Mouse (Mus musculus): ENCODE results near the gene Rab42. TPM values are rescaled to one million over a fixed set of nuclear protein-coding genes. Genes with fewer than 3 reads are reported as not detected.
A peak's percentile ranks its signal among the peaks of the same experiment; 100 is the strongest.

Gene Rab42
- total and polyA plus RNA-seq, 2 experiments from 2014 or later: 0.71 to 2.5 TPM

GRCm38 (mm10) chr4:132346661-132347060 is 43.5 kb upstream of the Rab42 start:
- TF ChIP-seq CTCF (IDR thresholded peaks at IDR 0.05; ENCODE audit: low read depth): peak; percentile 22; the same call in 1 of the 2 replicates
- H3K4me1 ChIP-seq (ENCODE audit: insufficient read depth): peaks cover 7% of the 10 kb centered on the region; the same call in 1 of the 2 replicates
- H3K27me3 ChIP-seq (ENCODE audit: insufficient read depth, low read length): no peaks in the 10 kb centered on the region
- ATAC-seq (no peak), DNase-seq (no peak)
- H3K9ac ChIP-seq: no peak overlapping the region
- peaks cover 5% of the 10 kb centered on the region; the same call in 1 of the 2 replicates for H3K36me3 ChIP-seq (ENCODE audit: insufficient read depth)
- H3K27ac ChIP-seq (ENCODE audit: low read depth, low read length): no peak overlapping the region
- H3K9me3 ChIP-seq (ENCODE audit: low read length): no peaks in the 10 kb centered on the region
- H3K4me2 ChIP-seq (ENCODE audit: low read depth): no peak overlapping the region
- WGBS: 50% methylated on average over 3 of the region's 3 CpGs
- no peak overlapping the region for H3K4me3 ChIP-seq (ENCODE audit: low read depth, low read length)

- H3K27ac ChIP-seq (ENCODE audit: low read depth, low read length): no peak overlapping the region
- H3K4me2 ChIP-seq (ENCODE audit: low read depth): no peak overlapping the region
- H3K36me3 ChIP-seq (ENCODE audit: insufficient read depth): peaks cover 5% of the 10 kb centered on the region; the same call in 1 of the 2 replicates
- peaks cover 5% of the 10 kb centered on the region; the same call in 1 of the 2 replicates for H3K4me1 ChIP-seq (ENCODE audit: insufficient read depth)
- no peak overlapping the region for H3K4me3 ChIP-seq (ENCODE audit: low read depth, low read length)
- no peak for TF ChIP-seq CTCF (IDR thresholded peaks at IDR 0.05; ENCODE audit: low read depth)
- no peaks in the 10 kb centered on the region for H3K9me3 ChIP-seq (ENCODE audit: low read length)
- WGBS: 86% methylated on average over 4 of the region's 4 CpGs
- no peaks in the 10 kb centered on the region for H3K27me3 ChIP-seq (ENCODE audit: insufficient read depth, low read length)
- no peak for DNase-seq
- no peak overlapping the region for H3K9ac ChIP-seq
- ATAC-seq: no peak
Measured at GRCm38 (mm10) chr4:132346261-132346660, 43.1 kb upstream of the Rab42 start.

- no peak for DNase-seq
- H3K27ac ChIP-seq (ENCODE audit: low read depth, low read length): no peak overlapping the region
- H3K9me3 ChIP-seq (ENCODE audit: low read length): no peaks in the 10 kb centered on the region
- no peak for TF ChIP-seq CTCF (IDR thresholded peaks at IDR 0.05; ENCODE audit: low read depth)
- no peaks in the 10 kb centered on the region for H3K27me3 ChIP-seq (ENCODE audit: insufficient read depth, low read length)
- peaks cover 5% of the 10 kb centered on the region; the same call in 1 of the 2 replicates for H3K4me1 ChIP-seq (ENCODE audit: insufficient read depth)
- ATAC-seq: no peak
- H3K9ac ChIP-seq: peak overlapping the region; percentile 78
- 0 out of 2 replicates have a peak, but pooled peaks cover 2% of the 10 kb centered on the region for H3K36me3 ChIP-seq (ENCODE audit: insufficient read depth)
- peak overlapping the region; percentile 95 for H3K4me2 ChIP-seq (ENCODE audit: low read depth)
- 49% methylated on average over 5 of the region's 5 CpGs for WGBS
- H3K4me3 ChIP-seq (ENCODE audit: low read depth, low read length): peak overlapping the region; percentile 85
Measured at GRCm38 (mm10) chr4:132345843-132346212, 42.6 kb upstream of the Rab42 start.

- Histone ChIP-seq H3K36me3 (ENCODE audit: insufficient read depth) (no peaks in the 10 kb centered on the region), H3K9me3 (ENCODE audit: low read length) (no peaks in the 10 kb centered on the region), H3K4me1 (ENCODE audit: insufficient read depth) (peaks cover 5% of the 10 kb centered on the region; the same call in 1 of the 2 replicates), H3K27ac (ENCODE audit: low read depth, low read length) (0 out of 2 replicates have a peak overlapping the region, but pooled peaks have one; percentile 35), H3K27me3 (ENCODE audit: insufficient read depth, low read length) (no peaks in the 10 kb centered on the region), H3K4me3 (ENCODE audit: low read depth, low read length) (peak overlapping the region; percentile 85), H3K9ac (peak overlapping the region; percentile 78), H3K4me2 (ENCODE audit: low read depth) (peak overlapping the region; percentile 95)
- peak; percentile 96 for TF ChIP-seq CTCF (IDR thresholded peaks at IDR 0.05; ENCODE audit: low read depth)
- DNase-seq: peak; percentile 91
- ATAC-seq: peak; percentile 93
- WGBS: under 1% methylated on average over 83 of the region's 83 CpGs
Measured at GRCm38 (mm10) chr4:132345135-132345842, 42.1 kb upstream of the Rab42 start.

- DNase-seq: peak; percentile 18
- 7% methylated on average over 13 of the region's 13 CpGs for WGBS
- no peaks in the 10 kb centered on the region for H3K36me3 ChIP-seq (ENCODE audit: insufficient read depth)
- peaks cover 5% of the 10 kb centered on the region; the same call in 1 of the 2 replicates for H3K4me1 ChIP-seq (ENCODE audit: insufficient read depth)
- peak overlapping the region; percentile 95 for H3K4me2 ChIP-seq (ENCODE audit: low read depth)
- H3K27me3 ChIP-seq (ENCODE audit: insufficient read depth, low read length): no peaks in the 10 kb centered on the region
- ATAC-seq: peak; percentile 28
- peak overlapping the region; percentile 78 for H3K9ac ChIP-seq
- no peak overlapping the region for H3K27ac ChIP-seq (ENCODE audit: low read depth, low read length)
- no peak for TF ChIP-seq CTCF (IDR thresholded peaks at IDR 0.05; ENCODE audit: low read depth)
- peak overlapping the region; percentile 85 for H3K4me3 ChIP-seq (ENCODE audit: low read depth, low read length)
- no peaks in the 10 kb centered on the region for H3K9me3 ChIP-seq (ENCODE audit: low read length)
Measured at GRCm38 (mm10) chr4:132344403-132345134, 41.4 kb upstream of the Rab42 start.

GRCm38 (mm10) chr4:132341451-132341850 is 38.3 kb upstream of the Rab42 start:
- no peak overlapping the region for H3K27ac ChIP-seq (ENCODE audit: low read depth, low read length)
- ATAC-seq (no peak), DNase-seq (no peak)
- H3K36me3 ChIP-seq (ENCODE audit: insufficient read depth): peaks cover 7% of the 10 kb centered on the region; the same call in 1 of the 2 replicates
- TF ChIP-seq CTCF (IDR thresholded peaks at IDR 0.05; ENCODE audit: low read depth): no peak
- H3K27me3 ChIP-seq (ENCODE audit: insufficient read depth, low read length): no peaks in the 10 kb centered on the region
- no peaks in the 10 kb centered on the region for H3K9me3 ChIP-seq (ENCODE audit: low read length)
- H3K9ac ChIP-seq: no peak overlapping the region
- no peak overlapping the region for H3K4me2 ChIP-seq (ENCODE audit: low read depth)
- 91% methylated on average over 3 of the region's 3 CpGs for WGBS
- peaks cover 5% of the 10 kb centered on the region; the same call in 1 of the 2 replicates for H3K4me1 ChIP-seq (ENCODE audit: insufficient read depth)
- no peak overlapping the region for H3K4me3 ChIP-seq (ENCODE audit: low read depth, low read length)

- Histone ChIP-seq H3K9ac (no peak overlapping the region), H3K27ac (ENCODE audit: low read depth, low read length) (no peak overlapping the region), H3K4me1 (ENCODE audit: insufficient read depth) (no peaks in the 10 kb centered on the region), H3K4me2 (ENCODE audit: low read depth) (no peak overlapping the region), H3K36me3 (ENCODE audit: insufficient read depth) (peaks cover 29% of the 10 kb centered on the region), H3K4me3 (ENCODE audit: low read depth, low read length) (no peak overlapping the region), H3K27me3 (ENCODE audit: insufficient read depth, low read length) (no peaks in the 10 kb centered on the region), H3K9me3 (ENCODE audit: low read length) (no peaks in the 10 kb centered on the region)
- ATAC-seq (peak; percentile 29; the same call in 1 of the 2 replicates), DNase-seq (no peak)
- 82% methylated on average over 13 of the region's 13 CpGs for WGBS
- TF ChIP-seq CTCF (IDR thresholded peaks at IDR 0.05; ENCODE audit: low read depth): no peak
Measured at GRCm38 (mm10) chr4:132338943-132339342, 35.8 kb upstream of the Rab42 start.
